Mouse (Mus musculus) stomach, postnatal 0 days (tissue): ENCODE measurements around the gene Brinp1.

ENCODE experiments used
- CTCF ChIP-seq: IDR thresholded peaks from 2 replicates; pipeline ENCODE4 v1.5.1; 2016; ENCODE audit warnings: antibody characterized with exemption, low read depth, mild to moderate bottlenecking, moderate library complexity
- EP300 ChIP-seq: optimal IDR thresholded peaks from 2 replicates; pipeline ENCODE3; 2016; ENCODE audit warnings: antibody characterized with exemption

DNA sequence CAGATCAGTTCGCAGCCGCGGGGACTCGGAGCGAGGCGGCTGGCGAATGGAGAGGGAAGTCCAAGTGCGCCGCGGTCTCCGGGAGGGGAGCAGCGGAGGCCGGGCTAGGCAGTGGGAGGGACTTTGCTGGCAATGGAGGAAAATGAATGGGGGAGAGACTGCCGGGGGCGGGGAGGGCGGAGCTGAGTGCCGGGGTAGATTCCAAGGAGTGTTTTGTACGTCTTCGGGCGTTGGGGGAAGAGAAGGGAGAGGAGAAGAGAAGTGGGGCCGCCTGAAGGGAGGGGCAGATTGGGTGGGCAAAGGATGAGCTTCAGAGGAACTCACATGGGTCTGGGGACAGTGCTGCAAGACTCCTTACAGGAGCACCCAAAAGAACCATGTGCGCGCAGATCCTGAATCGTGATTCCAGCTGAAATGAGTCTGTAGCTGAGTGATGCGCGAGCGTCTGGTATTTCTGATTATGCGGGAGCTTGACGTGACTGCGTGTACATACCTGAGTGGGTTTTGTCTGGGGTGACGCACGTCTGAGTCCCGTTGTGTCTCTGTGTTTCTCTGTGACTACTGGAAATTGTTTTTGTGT is at the start of gene Brinp1:
- TF ChIP-seq EP300, result no peak
- no peak for TF ChIP-seq CTCF
